Comparison of ENCODE assay signal across 8 mouse cellular contexts in genomic region chr9:106822381-106823104, GRCm38 (mm10). TPM values are rescaled to one million over a fixed set of nuclear protein-coding genes. Genes with fewer than 3 reads are reported as not detected.
A peak's percentile ranks its signal among the peaks of the same experiment; 100 is the strongest.
DNase-seq lines count a peak whose midpoint lies in the region; ATAC-seq lines count a peak whose summit lies in the region.

No protein-coding gene starts in this region.

- H3K4me1 ChIP-seq in hindbrain, embryonic 10.5 days (replicated peaks), result peaks cover 4% of the 10 kb centered on the region; the same call in 1 of the 2 replicates

- WGBS in hindbrain, embryonic 10.5 days, result 4% methylated on average over 32 of the region's 32 CpGs

- H3K27ac ChIP-seq in hindbrain, embryonic 10.5 days, result peak overlapping the region; percentile 96

- H3K4me3 ChIP-seq in hindbrain, embryonic 10.5 days, result peak overlapping the region; percentile 96

- no peaks in the 10 kb centered on the region for H3K9me3 ChIP-seq in hindbrain, embryonic 10.5 days

- H3K36me3 ChIP-seq in hindbrain, embryonic 10.5 days, result 0 out of 2 replicates have a peak, but pooled peaks cover 13% of the 10 kb centered on the region

- peak; percentile 55 for ATAC-seq in frontal cortex, adult (ENCODE audit: low TSS enrichment)

- peak; percentile 91 for DNase-seq in MN1 (ENCODE audit: low spot score)
- DNase-seq in cerebellum, adult 8-10 months, result peak; percentile 66
- peak; percentile 84 for DNase-seq in hindbrain, embryonic 10.5 days (ENCODE audit: low spot score)
- peak; percentile 69 to 72 for DNase-seq in layer of hippocampus, postnatal 14 days (ENCODE audit: low spot score in 2 of 2)
- peak; percentile 90 for DNase-seq in lung, postnatal 14 days
- peak; percentile 80 for DNase-seq in retina, embryonic 14.5 days (ENCODE audit: low spot score)
- peak; percentile 91 for DNase-seq in thymus, postnatal 4 days

- H3K27me3 ChIP-seq in hindbrain, embryonic 10.5 days (ENCODE audit: insufficient read depth, poor library complexity, severe bottlenecking), result no peaks in the 10 kb centered on the region

RNA-seq across cellular contexts. Expression of gene Dcaf1, which starts 0.9 kb away (rescaled TPM):
- 27.5 and 27.7 TPM in 2 replicates for polyA plus RNA-seq in hindbrain, embryonic 10.5 days (2016; fragmentation: Nextera tagmentation; extraction: Ambion mirVana)
- total RNA-seq in layer of hippocampus, postnatal 14 days (2021), result 10 to 100 TPM; 20.8 to 27.4 TPM

RNA-seq across cellular contexts. Expression of gene Rad54l2, which starts 33.5 kb away (rescaled TPM):
- polyA plus RNA-seq in hindbrain, embryonic 10.5 days (2016; fragmentation: Nextera tagmentation; extraction: Ambion mirVana), result 9.0 and 10.4 TPM in 2 replicates
- 10 to 100 TPM; 18.7 to 20.5 TPM for total RNA-seq in layer of hippocampus, postnatal 14 days (2021)

Comparison
In these comparisons a context has a peak if more than half of its experiments do, and no peak if none do; other contexts are left out.
1. Peak in every context shown above with its lines: DNase-seq, ATAC-seq, H3K4me3 ChIP-seq and H3K27ac ChIP-seq.